Mouse (Mus musculus): ENCODE results near the gene Zdhhc13.

The Zdhhc13 gene

DNA sequence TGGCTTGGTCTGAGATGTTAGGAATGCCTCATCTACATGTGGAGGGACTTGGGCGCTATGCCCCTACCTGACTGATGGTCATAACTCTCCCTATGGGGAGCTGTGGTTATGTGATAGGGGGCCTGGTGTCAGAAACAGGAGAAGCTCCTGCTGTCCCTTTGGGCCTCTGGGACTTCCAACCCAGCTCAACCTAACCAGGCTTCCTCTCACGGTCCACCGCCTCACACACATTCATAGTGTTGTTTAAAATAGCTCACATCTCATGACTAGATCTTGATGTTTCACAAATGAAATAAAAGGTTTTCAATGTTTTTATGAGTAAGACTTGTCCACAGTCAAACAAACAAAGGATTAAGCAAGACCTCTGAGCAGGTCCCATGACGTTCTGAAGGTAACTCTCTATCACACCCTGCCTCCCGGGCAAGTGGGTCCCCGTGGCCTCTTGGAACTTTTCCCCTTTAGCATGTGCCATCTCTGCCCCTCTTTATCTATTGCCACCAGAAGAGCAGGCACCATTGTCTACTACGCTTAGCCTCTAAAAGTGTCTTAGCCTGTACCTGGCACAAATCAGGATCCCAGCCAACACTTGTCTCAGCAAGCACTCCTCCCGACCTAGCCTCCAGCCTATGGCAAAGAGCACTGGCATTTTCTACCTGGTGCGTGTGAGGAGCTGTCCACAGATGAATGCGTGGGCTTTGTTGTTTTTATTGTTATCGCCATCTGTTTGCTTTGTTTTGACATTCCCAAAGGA lies 3.9 kb upstream of the Zdhhc13 start:
- DNase-seq (ENCODE audit: low read depth, low spot score), result no peak

DNA sequence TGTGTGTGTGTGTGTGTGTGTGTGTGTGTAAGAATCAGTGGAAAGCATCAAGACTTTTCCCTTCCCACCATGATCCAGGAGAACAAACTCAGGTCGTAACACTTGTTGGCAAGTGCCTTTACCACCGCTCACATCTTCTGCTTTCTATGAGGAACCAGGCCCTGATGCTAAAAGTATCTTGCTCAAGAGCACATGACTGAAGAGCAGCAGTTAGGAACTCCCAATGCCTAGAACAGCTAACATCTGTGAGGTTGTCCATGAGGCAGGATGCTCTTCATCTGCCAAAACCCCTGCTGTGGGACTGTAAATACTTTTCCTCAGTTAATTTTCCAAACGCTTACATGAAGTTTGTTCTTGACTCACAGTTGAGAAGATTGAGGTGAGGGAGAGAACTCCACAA lies 455 bp upstream of the Zdhhc13 start:
- no peak for DNase-seq (ENCODE audit: low read depth, low spot score)

DNA sequence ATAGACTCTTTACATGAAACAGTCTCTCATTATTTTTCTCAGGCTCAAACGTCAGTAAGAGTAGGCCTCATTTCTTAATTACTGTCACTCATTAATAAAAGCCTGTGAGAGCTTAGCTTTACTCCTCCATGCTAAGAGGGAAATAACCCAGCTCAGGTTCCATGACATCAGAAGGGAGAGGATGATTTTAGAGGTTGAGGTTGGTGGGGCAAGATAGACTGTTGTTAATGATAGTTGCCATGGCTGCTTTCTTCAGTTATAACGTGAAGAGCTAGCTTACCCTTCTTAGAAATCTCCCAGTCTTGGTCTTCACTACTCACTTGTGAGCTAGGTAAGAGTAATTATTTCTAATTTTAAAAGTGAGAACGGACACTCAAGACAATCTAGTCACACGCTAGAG lies 1.3 kb downstream of the Zdhhc13 start:
- peak; percentile 8 for DNase-seq (ENCODE audit: low read depth, low spot score)

DNA sequence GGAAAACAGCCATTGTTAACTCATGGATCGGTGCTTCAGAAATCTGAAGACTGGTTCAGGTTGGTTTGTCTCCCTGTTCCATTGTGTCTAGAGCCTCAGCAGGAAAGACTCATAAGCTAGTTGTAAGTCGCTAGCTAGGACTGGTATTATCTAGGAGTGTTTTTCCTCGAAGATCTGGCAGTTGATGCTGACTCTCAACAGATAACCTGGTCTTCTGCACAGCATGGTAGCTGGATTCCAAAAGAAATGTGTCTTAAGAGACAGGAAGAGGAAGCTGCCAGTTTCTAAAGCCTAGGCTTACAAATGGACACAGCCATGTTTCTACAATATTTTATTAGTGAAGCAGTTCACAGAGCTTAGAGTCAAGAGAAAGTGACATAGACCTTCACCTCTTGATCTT lies 2.6 kb downstream of the Zdhhc13 start:
- peak; percentile 9 for DNase-seq (ENCODE audit: low read depth, low spot score)

DNA sequence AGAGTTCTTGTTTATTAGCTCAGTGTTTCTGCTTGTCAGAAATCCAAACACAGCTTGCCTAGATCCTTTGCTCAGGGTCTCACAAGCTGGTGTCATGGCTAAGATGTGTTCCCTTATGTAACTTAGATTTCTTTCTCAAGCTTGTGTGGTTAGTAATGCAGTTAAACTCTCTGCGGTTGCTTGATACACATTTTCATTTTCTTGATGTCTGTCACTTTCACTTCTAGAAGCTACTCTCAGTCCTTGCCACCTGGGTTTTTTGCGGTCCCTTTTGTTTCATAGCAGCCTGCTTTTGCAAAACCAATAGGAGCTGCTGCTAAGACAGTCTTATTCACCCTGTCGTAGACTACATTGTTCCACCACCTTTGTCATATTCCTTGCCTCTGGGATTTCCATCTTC lies 6.3 kb downstream of the Zdhhc13 start:
- peak; percentile 77 for DNase-seq (ENCODE audit: low read depth, low spot score)

DNA sequence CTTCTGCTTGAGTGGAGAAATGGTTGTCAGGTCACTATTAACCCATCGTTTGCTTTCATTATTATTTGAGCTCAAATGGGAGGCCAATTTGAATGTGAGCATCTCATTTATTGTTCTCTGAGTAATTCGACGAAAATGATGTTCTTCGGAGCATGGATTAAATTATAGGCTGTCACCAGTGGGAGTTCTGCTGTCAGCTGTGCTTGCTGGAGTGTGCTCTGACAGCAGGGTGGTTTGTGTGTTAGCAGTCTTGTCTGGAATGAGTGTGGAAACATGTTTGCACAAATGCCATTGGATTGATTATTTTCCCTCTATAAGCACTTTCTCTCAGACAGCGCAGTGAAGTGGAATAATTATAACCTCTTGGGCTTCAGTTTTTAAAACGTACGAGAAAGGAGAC lies 14.6 kb downstream of the Zdhhc13 start:
- no peak for DNase-seq (ENCODE audit: low read depth, low spot score)

DNA sequence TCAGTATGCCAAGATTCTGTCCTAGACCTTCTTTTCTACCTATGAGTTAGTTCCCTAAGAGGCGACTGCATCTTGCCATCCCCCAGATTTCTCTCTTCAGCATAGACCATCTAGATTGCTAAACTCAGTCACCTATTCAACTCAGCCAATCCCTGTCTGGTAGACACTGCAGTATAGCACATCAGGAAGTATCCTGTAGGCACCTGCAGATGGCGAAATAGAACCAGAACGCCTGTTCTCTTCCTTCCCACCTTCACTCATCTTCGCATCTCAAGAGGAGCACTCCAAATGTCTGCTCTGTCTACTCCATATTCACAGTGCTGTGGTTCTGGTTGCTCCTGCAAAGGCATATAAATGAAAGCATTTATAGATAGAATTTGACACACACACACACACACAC lies 17.8 kb downstream of the Zdhhc13 start:
- DNase-seq (ENCODE audit: low read depth, low spot score), result no peak

DNA sequence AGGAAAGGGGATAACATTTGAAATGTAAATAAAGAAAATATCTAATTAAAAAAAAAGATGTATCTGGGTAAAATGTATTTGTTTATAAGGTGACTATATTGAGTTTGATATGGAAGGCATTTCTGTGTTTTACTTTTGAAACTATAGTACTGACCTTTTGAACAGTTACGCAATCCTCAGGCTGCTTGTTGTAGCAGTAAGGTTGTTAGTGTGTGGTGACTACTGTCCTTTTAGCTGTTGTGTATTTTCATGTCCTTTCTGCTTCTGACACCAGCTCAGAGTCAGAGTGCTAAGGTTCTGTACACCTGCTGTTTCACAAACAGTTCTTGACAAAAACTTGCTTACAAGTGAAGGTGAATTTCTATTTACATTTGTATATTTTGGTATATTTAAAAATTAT lies 21.8 kb downstream of the Zdhhc13 start:
- DNase-seq (ENCODE audit: low read depth, low spot score), result no peak

DNA sequence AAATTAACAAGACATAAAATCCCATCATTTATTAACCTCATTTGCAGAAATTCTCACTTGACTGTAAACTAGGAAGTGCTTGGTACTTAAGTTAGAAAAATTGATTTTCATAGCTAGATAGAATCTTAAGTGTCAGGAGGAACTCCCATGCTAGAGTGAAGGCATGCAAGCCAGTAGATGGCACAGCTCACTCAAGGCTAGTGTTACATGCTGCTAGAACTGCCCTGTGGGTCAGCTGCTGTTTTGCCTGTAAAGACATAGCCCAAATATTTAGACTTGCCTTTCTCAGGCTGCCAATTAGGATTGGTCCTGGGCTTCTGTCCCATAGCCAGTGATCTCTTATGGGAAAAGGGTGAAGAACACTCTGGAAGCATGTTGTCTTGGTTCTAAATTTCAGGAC lies 23.6 kb downstream of the Zdhhc13 start:
- no peak for DNase-seq (ENCODE audit: low read depth, low spot score)

DNA sequence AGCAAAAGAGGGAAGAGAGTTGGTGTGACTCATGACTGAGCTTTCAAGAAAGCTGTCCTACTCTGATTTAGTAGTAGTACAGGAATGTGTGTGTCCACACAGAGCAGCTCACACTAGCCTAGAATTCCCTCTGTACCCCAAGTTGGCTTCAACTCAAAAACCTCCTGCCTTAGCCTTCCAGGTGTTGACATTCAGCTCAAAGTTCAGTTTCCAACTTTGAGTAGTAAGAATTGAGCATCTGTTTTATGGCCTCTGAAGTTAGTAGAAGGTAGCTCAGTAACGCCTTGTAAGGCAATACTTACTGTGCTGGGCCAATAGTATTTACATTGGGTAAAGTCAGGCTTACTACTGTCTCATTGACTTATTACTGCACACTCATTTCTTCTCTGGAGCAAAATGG lies 24.8 kb downstream of the Zdhhc13 start:
- no peak for DNase-seq (ENCODE audit: low read depth, low spot score)

DNA sequence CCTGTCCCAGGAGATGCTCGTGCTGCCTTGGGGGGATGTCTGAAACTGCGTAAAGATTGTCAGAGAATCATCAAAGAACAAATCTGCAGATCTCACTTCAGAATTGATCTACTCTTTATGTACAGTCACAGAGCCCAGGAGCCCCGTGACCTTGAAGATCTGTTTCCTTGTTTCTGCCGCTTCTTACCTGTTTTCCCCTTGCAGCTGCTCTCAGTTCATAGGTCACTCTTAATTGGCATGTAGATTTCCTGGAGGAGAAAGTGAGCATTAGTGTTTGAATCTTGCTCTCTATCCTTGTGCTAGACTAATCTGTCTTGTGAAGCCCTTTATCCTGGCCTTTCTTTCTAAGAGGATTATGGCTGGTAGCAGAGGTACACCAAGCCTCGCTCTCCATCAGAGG lies 32.9 kb downstream of the Zdhhc13 start:
- DNase-seq (ENCODE audit: low read depth, low spot score), result no peak

DNA sequence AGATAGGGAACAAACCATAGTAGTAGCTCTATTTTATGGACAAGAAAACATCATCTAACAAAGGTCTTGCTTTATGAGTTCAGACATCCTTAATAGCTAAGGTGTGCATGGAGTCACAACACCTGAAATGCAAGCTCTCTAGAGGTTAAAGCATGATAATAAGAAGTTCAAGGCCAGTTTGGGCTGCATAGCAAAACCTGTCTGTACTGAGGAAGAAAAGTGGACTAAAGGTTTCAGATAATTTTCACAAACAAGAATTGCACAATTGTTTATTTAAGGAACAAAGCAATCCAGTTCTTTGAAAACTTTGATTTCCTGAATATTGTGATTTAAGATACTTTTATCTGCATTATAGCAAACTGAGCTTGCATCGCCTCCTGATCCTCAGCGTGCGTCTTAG lies 34.8 kb downstream of the Zdhhc13 start:
- no peak for DNase-seq (ENCODE audit: low read depth, low spot score)

DNA sequence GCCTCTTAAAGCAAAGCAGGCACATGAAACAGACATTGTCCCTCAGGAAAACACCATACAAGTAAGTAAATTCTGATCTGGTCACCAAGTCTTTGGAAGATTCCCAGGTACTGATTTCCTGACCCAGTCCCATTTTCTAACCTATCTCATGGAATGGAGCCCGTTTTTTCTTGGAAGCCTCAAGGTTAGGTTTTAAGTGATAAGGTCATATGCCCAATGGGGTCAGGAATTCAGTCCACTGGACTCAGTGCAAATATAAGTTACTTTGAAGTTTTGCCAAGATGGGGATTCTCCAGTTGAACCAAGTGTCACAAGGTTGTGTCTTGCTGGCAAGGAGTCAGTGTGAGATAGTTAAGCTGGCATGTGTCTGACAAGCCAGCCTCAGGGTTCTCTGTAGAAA lies 35.9 kb downstream of the Zdhhc13 start:
- no peak for DNase-seq (ENCODE audit: low read depth, low spot score)

DNA sequence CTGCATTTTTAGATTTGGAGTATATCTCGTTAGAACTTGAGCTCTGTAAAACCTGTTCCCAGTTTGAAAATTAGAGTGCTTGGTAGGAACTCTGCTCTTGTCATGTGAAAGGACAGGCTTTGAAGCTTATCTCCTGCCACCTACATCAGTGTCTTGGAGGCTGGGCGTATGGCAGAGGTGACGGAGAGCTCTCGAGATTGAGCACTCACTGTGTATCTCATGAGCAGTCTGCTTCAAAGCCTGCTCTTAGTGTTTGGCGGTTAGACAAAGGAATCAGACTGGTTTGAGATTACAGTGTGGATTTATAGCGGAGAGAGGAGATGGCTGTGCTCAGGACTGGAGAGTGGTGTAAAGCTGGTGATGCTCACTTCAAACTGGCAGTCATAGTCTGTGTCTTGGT lies 36.4 kb downstream of the Zdhhc13 start:
- DNase-seq (ENCODE audit: low read depth, low spot score), result no peak

DNA sequence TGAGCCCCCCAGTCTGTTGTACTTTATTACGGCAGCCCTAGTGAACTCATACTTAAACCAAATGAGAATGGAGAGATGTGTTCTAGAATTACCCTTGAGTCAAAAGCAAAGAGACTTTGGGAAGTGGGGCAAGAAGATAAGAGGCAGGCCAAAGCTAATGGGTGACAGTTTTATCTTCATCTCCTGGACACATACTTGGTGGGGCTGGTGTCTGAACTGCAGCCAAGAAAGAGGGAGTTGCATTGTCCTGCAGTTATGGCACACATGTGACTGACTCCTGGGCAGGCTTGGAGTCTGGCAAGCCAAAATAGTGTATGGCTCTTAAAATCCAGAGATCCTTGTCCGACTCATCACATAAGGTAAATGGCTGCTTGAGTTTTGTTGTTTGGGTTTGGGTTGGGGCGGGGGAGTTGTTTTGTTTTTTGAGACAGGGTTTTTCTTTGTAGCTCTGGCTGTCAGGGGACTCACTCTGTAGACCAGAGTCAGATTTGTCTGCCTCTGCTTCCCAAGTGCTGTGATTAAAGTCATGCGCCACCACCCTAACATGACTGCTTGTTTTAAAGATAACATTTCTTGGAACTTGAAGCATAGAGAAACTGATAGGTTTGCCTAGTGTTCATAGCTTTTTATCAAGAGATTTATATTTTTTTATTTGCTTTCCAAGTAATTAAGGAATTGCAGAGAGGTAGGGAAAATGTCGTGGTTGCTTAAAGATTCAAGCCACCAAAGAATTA lies 40.5 kb downstream of the Zdhhc13 start:
- no peak for DNase-seq (ENCODE audit: low read depth, low spot score)

DNA sequence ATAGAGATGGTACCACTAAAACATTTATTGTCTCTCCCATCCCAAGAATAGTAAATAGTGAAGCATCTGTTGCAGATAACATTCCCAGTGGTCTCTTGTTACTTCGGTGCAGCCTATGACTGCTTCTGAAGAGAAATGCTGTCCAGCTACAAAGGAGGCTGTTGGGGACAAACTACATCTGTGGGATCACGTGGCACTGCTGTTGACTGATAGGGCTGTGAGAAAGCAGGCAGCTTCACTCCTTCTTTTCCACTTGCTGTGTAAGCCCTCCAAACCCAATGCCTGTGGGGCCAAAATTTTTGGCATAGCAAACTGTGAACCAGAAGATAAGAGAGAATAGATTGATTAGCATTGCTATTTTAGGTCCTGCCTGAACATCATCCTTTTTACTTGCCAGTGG lies 41.6 kb downstream of the Zdhhc13 start:
- DNase-seq (ENCODE audit: low read depth, low spot score), result no peak

DNA sequence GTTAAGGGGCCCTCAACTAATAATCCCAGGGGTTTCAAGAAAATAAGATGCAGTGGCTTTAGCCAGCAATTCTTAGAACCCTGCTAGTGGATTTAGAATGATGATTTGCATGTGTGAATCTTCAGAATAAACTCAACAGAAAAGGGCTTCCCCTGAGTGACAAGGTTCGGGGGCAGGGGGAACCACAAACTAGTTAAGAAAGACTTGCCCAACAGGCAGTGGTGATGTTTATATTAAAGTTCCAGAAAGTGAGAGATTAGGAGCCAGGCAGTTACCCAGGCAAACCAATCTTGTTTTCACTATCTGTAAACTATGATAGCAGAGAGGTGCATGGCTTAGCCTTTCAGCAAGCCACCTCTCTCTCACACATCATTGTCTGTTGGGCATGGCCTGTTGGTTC lies 43.9 kb downstream of the Zdhhc13 start:
- no peak for DNase-seq (ENCODE audit: low read depth, low spot score)

DNA sequence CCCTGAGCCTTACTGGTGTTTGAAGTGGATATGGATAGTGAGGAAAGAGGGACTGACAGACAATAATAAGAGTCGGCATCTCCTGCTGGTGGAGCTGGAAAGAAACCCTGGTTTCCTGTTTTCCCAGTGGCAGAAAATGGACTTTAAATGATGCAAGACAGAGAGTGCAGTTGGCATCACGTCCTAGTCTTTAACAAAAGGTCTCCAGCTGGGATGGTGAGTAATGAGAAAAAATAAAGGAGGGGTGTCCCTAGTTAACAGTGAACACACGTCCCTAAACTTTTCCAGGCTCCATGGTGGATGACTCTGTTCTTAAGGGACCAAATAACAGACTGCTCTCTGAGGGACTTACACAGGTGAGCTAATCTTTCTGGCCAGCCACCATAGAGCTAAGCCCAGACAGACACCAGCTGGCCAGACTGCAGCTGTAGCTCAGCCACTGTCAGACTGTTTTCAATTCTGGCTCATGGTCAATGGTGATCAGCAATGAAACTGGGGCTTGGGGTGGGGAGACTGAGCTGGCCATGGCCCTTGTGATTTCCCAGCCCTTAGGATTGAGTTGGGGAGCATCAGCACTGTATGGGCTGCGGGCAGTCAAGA lies 45.7 kb downstream of the Zdhhc13 start:
- DNase-seq (ENCODE audit: low read depth, low spot score), result no peak

DNA sequence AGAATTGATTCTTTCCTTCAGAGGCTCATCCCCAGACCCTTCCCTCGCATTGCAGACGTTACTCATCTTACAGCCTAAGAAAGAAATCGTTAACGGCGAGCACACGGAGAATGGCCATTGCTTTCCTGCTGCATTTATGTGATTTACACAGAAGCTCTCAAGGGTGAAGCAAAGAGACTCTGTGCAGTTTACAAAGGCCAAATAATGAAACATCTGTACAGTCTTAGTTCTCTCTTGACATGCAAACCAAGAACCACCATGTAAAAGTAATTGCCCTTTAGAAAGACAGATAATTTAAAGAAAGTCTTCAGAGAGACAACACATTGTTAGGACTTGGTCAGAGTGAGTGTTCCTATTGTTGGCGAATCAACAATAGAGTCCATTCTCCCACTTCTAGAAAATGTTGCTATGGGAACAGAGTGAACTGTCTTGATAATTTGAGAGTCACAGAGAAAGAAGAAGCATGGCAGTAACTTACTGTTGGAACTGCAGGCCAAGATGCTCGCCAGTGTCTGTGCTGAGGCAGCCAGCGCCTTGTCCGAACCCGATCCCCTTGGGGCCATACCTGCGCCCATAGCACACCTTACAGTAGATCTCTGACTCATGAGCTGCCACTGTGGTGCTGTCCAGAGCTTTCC lies 46.3 kb downstream of the Zdhhc13 start:
- DNase-seq (ENCODE audit: low read depth, low spot score), result no peak

DNA sequence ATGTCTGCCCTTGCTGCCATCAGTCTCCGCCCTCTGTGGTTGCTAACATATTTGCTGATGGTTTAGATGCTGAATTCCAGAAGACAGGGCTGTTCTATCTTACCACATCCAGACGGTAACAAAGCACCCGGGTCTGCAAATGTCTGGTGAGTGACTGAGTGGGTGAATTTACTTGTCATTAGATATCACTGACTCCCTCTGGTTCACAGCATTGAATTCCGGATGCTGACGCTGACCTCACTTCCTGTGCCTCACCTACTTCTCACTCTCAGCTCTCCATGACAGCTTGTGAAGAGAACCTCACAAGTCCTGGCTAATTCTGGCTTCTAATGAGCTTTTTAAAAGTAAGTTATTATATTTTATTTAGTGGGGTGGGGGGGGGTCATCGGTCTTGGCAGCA lies 48.1 kb downstream of the Zdhhc13 start:
- DNase-seq (ENCODE audit: low read depth, low spot score), result no peak

DNA sequence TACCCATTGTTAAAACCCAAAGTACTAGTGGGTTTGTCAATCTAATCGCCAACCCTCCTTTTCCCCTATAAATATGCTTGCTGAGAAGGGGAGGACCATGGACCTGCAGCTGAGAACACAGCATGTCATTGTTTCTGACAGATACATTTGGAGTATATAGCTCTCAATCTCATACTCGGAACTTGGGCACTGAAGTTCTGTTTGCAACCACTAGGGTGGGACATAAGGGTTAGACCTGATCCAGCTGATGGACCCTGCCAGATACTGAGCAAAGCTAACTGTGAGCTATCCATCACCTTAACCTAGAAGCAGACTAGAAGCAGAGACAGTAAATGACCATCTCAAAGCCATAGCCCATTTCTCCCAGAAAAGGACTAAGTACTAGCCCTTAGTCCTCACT lies 49.6 kb downstream of the Zdhhc13 start:
- DNase-seq (ENCODE audit: low read depth, low spot score), result peak; percentile 24

DNA sequence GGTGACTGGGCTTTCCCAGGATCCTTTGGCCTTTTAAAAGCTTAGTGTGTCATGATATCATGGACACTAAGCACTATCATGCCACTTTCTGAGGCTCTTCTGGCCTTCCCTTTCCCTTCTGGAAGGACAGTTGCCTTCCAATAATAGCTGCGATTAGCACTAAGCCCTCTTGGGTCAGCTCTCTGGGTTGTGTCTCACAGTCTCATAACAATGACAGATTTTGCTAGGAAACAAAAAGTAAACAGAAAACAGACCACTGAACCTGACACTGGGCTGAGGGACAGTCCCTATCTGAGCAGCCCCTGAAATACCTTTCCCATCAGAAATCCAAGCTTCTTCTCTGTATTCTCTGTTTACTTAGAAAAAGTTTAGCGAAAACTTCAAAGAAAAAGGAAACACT lies 51.7 kb downstream of the Zdhhc13 start:
- no peak for DNase-seq (ENCODE audit: low read depth, low spot score)

DNA sequence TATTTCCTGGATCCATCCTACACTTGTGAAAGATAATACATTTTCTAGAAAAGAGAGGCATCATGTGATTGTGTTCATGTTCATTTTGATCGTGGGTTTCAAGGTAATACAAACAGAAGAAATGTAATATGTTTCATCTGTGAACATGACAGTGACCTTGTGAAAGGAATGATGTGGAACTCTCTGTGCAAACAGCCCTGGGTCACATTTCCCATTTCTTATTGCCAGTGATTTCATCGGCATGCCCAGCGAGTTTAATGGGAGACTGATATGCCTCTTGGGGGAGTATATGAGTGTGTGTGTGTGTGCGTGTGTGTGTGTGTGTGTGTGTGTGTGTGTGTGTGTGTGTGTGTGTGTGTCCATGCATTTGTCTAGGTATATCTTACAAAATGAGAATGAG lies 52.7 kb downstream of the Zdhhc13 start:
- no peak for DNase-seq (ENCODE audit: low read depth, low spot score)

Measured in A20 (cell line).